Mouse (Mus musculus): ENCODE measurements around the gene Arhgap28. TPM values are rescaled to one million over a fixed set of nuclear protein-coding genes. Genes with fewer than 3 reads are reported as not detected.

Arhgap28 gene
- polyA plus RNA-seq, 1 experiment from 2014 or later = 5.7 TPM

GRCm38 (mm10) chr17:68028519-68028918, 24.6 kb upstream of the Arhgap28 start:
- WGBS = 95% methylated on average over 4 of the region's 4 CpGs
- ATAC-seq (ENCODE audit: low FRiP score, low TSS enrichment) = no peak
- Histone ChIP-seq H3K9me3 (ENCODE audit: control insufficient read depth, low read length) (no peaks in the 10 kb centered on the region), H3K9ac (ENCODE audit: low read length) (no peak overlapping the region), H3K4me3 (ENCODE audit: low read depth, low read length) (no peak overlapping the region), H3K27me3 (ENCODE audit: control insufficient read depth, insufficient read depth, low read length) (no peaks in the 10 kb centered on the region), H3K36me3 (ENCODE audit: control insufficient read depth, insufficient read depth, low read length) (no peaks in the 10 kb centered on the region), H3K4me2 (replicated peaks; ENCODE audit: low read depth) (no peak overlapping the region), H3K4me1 (replicated peaks; ENCODE audit: control insufficient read depth, insufficient read depth) (no peaks in the 10 kb centered on the region), H3K27ac (replicated peaks) (no peak overlapping the region)
- DNase-seq (ENCODE audit: low spot score) = no peak
- TF ChIP-seq EP300 (optimal IDR thresholded peaks at IDR 0.05) (no peak), CTCF (IDR thresholded peaks at IDR 0.05; ENCODE audit: low read depth) (no peak)

GRCm38 (mm10) chr17:68024327-68024726, 20.4 kb upstream of the Arhgap28 start:
- Histone ChIP-seq H3K27me3 (ENCODE audit: control insufficient read depth, insufficient read depth, low read length) (no peaks in the 10 kb centered on the region), H3K4me3 (ENCODE audit: low read depth, low read length) (no peak overlapping the region), H3K4me2 (replicated peaks; ENCODE audit: low read depth) (no peak overlapping the region), H3K27ac (replicated peaks) (no peak overlapping the region), H3K9ac (ENCODE audit: low read length) (no peak overlapping the region), H3K36me3 (ENCODE audit: control insufficient read depth, insufficient read depth, low read length) (no peaks in the 10 kb centered on the region), H3K9me3 (ENCODE audit: control insufficient read depth, low read length) (no peaks in the 10 kb centered on the region), H3K4me1 (replicated peaks; ENCODE audit: control insufficient read depth, insufficient read depth) (no peaks in the 10 kb centered on the region)
- WGBS = 71% methylated on average over 7 of the region's 7 CpGs
- DNase-seq (ENCODE audit: low spot score) = no peak
- TF ChIP-seq CTCF (IDR thresholded peaks at IDR 0.05; ENCODE audit: low read depth) (no peak), EP300 (optimal IDR thresholded peaks at IDR 0.05) (no peak)
- ATAC-seq (ENCODE audit: low FRiP score, low TSS enrichment) = no peak

- Histone ChIP-seq H3K36me3 (ENCODE audit: control insufficient read depth, insufficient read depth, low read length) (no peaks in the 10 kb centered on the region), H3K9ac (ENCODE audit: low read length) (no peak overlapping the region), H3K27me3 (ENCODE audit: control insufficient read depth, insufficient read depth, low read length) (no peaks in the 10 kb centered on the region), H3K4me3 (ENCODE audit: low read depth, low read length) (no peak overlapping the region), H3K4me2 (replicated peaks; ENCODE audit: low read depth) (no peak overlapping the region), H3K27ac (replicated peaks) (no peak overlapping the region), H3K4me1 (replicated peaks; ENCODE audit: control insufficient read depth, insufficient read depth) (no peaks in the 10 kb centered on the region), H3K9me3 (ENCODE audit: control insufficient read depth, low read length) (no peaks in the 10 kb centered on the region)
- ATAC-seq (ENCODE audit: low FRiP score, low TSS enrichment) = no peak
- no peak for DNase-seq (ENCODE audit: low spot score)
- 56% methylated on average over 15 of the region's 15 CpGs for WGBS
- TF ChIP-seq CTCF (IDR thresholded peaks at IDR 0.05; ENCODE audit: low read depth) (no peak), EP300 (optimal IDR thresholded peaks at IDR 0.05) (no peak)
Observed at GRCm38 (mm10) chr17:68019466-68020065, 15.6 kb upstream of the Arhgap28 start.

- ATAC-seq (ENCODE audit: low FRiP score, low TSS enrichment) = no peak
- H3K27ac ChIP-seq (replicated peaks) = no peak overlapping the region
- no peaks in the 10 kb centered on the region for H3K27me3 ChIP-seq (ENCODE audit: control insufficient read depth, insufficient read depth, low read length)
- TF ChIP-seq CTCF (IDR thresholded peaks at IDR 0.05; ENCODE audit: low read depth) = no peak
- WGBS = 35% methylated on average over 3 of the region's 3 CpGs
- H3K9ac ChIP-seq (ENCODE audit: low read length) = no peak overlapping the region
- H3K36me3 ChIP-seq (ENCODE audit: control insufficient read depth, insufficient read depth, low read length) = no peaks in the 10 kb centered on the region
- DNase-seq (ENCODE audit: low spot score) = no peak
- no peak overlapping the region for H3K4me2 ChIP-seq (replicated peaks; ENCODE audit: low read depth)
- H3K9me3 ChIP-seq (ENCODE audit: control insufficient read depth, low read length) = no peaks in the 10 kb centered on the region
- H3K4me1 ChIP-seq (replicated peaks; ENCODE audit: control insufficient read depth, insufficient read depth) = no peaks in the 10 kb centered on the region
- H3K4me3 ChIP-seq (ENCODE audit: low read depth, low read length) = no peak overlapping the region
Observed at GRCm38 (mm10) chr17:68017095-68017494, 13.2 kb upstream of the Arhgap28 start.

- Histone ChIP-seq H3K36me3 (ENCODE audit: control insufficient read depth, insufficient read depth, low read length) (no peaks in the 10 kb centered on the region), H3K27ac (replicated peaks) (no peak overlapping the region), H3K4me3 (ENCODE audit: low read depth, low read length) (no peak overlapping the region), H3K9me3 (ENCODE audit: control insufficient read depth, low read length) (no peaks in the 10 kb centered on the region), H3K4me1 (replicated peaks; ENCODE audit: control insufficient read depth, insufficient read depth) (no peaks in the 10 kb centered on the region), H3K9ac (ENCODE audit: low read length) (no peak overlapping the region), H3K27me3 (ENCODE audit: control insufficient read depth, insufficient read depth, low read length) (no peaks in the 10 kb centered on the region), H3K4me2 (replicated peaks; ENCODE audit: low read depth) (no peak overlapping the region)
- WGBS = 57% methylated on average over 5 of the region's 5 CpGs
- TF ChIP-seq EP300 (optimal IDR thresholded peaks at IDR 0.05) (no peak), CTCF (IDR thresholded peaks at IDR 0.05; ENCODE audit: low read depth) (no peak)
- ATAC-seq (ENCODE audit: low FRiP score, low TSS enrichment) (no peak), DNase-seq (ENCODE audit: low spot score) (no peak)
Observed at GRCm38 (mm10) chr17:68011606-68012005, 7.7 kb upstream of the Arhgap28 start.

GRCm38 (mm10) chr17:68010041-68010440, 6.1 kb upstream of the Arhgap28 start:
- ATAC-seq (ENCODE audit: low FRiP score, low TSS enrichment) (no peak), DNase-seq (ENCODE audit: low spot score) (no peak)
- Histone ChIP-seq H3K4me3 (ENCODE audit: low read depth, low read length) (no peak overlapping the region), H3K27me3 (ENCODE audit: control insufficient read depth, insufficient read depth, low read length) (no peaks in the 10 kb centered on the region), H3K4me2 (replicated peaks; ENCODE audit: low read depth) (no peak overlapping the region), H3K27ac (replicated peaks) (no peak overlapping the region), H3K4me1 (replicated peaks; ENCODE audit: control insufficient read depth, insufficient read depth) (no peaks in the 10 kb centered on the region), H3K9me3 (ENCODE audit: control insufficient read depth, low read length) (no peaks in the 10 kb centered on the region), H3K9ac (ENCODE audit: low read length) (no peak overlapping the region), H3K36me3 (ENCODE audit: control insufficient read depth, insufficient read depth, low read length) (no peaks in the 10 kb centered on the region)
- TF ChIP-seq EP300 (optimal IDR thresholded peaks at IDR 0.05) = no peak
- no peak for TF ChIP-seq CTCF (IDR thresholded peaks at IDR 0.05; ENCODE audit: low read depth)
- WGBS = 94% methylated on average over 5 of the region's 5 CpGs
